Mouse (Mus musculus) spleen, adult 2 months (tissue): ENCODE data around the gene Sorcs1. TPM values are rescaled to one million over a fixed set of nuclear protein-coding genes. Genes with fewer than 3 reads are reported as not detected.

Source experiments
- DNase-seq, 2 experiments: peaks; one replicate each; pipeline versions ENCODE4 v3.0.0 to v3.0.0-alpha.2; 2012 to 2021; ENCODE audit warnings: low spot score in 2 of 2, low read depth in 1 of 2
- H3K27ac ChIP-seq: fragments of 200-500 bp; 2 replicates; pipeline ENCODE4 v1.5.1; 2012; ENCODE audit warnings: low read length, inconsistent platforms; ENCODE audit not compliant: insufficient read depth
- H3K27me3 ChIP-seq: fragments of 200-500 bp; 2 replicates; pipeline ENCODE4 v1.6.1; 2012; ENCODE audit warnings: mild to moderate bottlenecking, moderate library complexity, low read length, inconsistent platforms; ENCODE audit not compliant: control insufficient read depth, insufficient read depth
- H3K36me3 ChIP-seq: fragments of 200-500 bp; 2 replicates; pipeline ENCODE4 v1.6.1; 2012; ENCODE audit warnings: mild to moderate bottlenecking, low read length, inconsistent platforms; ENCODE audit not compliant: control insufficient read depth, insufficient read depth
- H3K4me1 ChIP-seq: fragments of 200-500 bp; 2 replicates; pipeline ENCODE4 v1.6.1; 2011; ENCODE audit warnings: inconsistent platforms; ENCODE audit not compliant: control insufficient read depth, insufficient read depth, insufficient read length
- H3K4me3 ChIP-seq: fragments of 200-500 bp; 2 replicates; pipeline ENCODE4 v1.5.1; 2011; ENCODE audit warnings: mild to moderate bottlenecking, inconsistent platforms; ENCODE audit not compliant: insufficient read depth, insufficient read length; ENCODE audit errors: extremely low read depth
- CTCF ChIP-seq: fragments of 200-500 bp; IDR thresholded peaks from 2 replicates; pipeline ENCODE4 v1.5.1; 2011; ENCODE audit warnings: mild to moderate bottlenecking, inconsistent platforms; ENCODE audit not compliant: insufficient read depth, insufficient read length, insufficient replicate concordance; ENCODE audit errors: extremely low read depth
- POLR2A ChIP-seq: fragments of 200-500 bp; IDR thresholded peaks from 2 replicates; pipeline ENCODE4 v1.6.1; 2011; ENCODE audit warnings: low read depth, low read length, inconsistent platforms
- WGBS: fragments of 180-500 bp; shearing (Covaris S2); methylation state at CpG from one replicate; pipeline ENCODE4 v1.1.7; 2018; 5-methylcytosine and 5-hydroxymethylcytosine counted together
- polyA plus RNA-seq: library from polyadenylated mRNA; depleted of rRNA; stranded (reverse); fragments of >200 nt; gene quantifications from 2 replicates; pipeline ENCODE4 v1.2.3, GENCODE M21; 2012

Sorcs1 gene
- polyA plus RNA-seq, 1 experiment, result 0.08 TPM

DNA sequence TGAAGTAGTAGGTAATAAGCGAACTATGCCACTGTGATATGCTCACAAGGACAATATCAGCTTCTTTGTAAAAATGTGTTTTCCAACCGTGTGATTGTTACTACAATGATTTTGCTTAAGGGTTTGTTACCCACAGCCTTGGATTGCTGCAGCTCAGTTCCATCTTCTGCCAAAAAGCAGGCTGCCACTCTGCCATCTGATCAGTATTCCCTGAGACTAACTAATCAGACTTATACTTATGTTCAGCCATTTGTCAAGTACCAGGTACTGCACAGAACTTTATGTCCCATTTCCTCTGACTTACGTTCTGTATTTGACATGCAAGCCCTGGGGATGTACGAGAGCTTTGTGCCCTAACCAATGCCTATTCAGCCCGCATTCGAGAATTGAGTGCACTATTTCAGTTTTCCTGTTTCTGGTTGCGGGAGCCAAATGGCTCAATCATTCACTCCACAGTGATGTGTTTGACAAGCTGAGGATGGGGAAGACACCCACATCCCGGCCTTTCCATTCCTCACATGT, 164.1 kb downstream of the Sorcs1 start:
- no peak for DNase-seq
- Histone ChIP-seq H3K4me3 (no peak overlapping the region), H3K4me1 (no peaks in the 10 kb centered on the region), H3K27ac (no peak overlapping the region), H3K27me3 (no peaks in the 10 kb centered on the region), H3K36me3 (no peaks in the 10 kb centered on the region)
- TF ChIP-seq POLR2A, result no peak
- no peak for TF ChIP-seq CTCF
- WGBS, result 77% methylated on average over 8 of the region's 8 CpGs

DNA sequence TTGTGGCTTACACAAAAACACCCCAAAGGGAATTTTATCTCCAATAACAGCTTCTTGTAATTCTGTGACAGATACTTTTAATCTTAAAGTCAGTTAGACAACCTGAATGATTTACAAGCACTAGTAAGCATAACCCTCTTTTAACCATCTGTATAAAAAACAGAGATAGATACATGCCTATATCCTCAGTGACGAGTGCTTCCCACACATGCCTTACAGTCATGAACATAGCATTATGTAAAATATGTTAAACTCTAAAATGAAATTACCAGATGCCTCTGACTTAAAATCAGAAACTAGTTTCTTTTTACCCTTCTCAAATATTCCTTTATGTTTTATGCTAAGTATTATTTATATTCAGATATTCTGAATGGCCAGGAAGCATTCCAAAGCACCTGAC, 175.6 kb downstream of the Sorcs1 start:
- no peak for DNase-seq
- no peaks in the 10 kb centered on the region for H3K4me1 ChIP-seq
- no peak overlapping the region for H3K4me3 ChIP-seq
- H3K27me3 ChIP-seq, result no peaks in the 10 kb centered on the region
- 76% methylated on average over 1 of the region's 1 CpGs for WGBS
- TF ChIP-seq POLR2A, result no peak
- TF ChIP-seq CTCF, result no peak
- no peaks in the 10 kb centered on the region for H3K36me3 ChIP-seq
- no peak overlapping the region for H3K27ac ChIP-seq

DNA sequence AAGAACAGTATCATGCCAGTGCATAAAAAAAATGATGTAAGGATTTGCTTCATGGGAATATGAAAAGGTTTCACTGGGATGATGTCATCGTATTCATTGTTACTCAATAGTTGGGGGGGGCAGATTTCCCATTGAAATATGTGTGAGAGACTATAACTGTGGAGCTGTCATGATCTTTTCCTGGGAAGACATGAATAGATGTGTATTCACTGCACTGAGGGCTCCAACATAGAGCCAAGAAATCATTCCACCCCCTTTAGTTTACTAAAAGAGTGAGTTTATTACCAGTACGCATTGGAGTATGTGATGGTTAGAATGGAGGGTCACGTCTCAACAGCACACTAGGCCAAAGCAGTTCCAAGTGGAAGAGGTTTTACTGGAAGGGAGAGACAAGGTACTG, 187.3 kb downstream of the Sorcs1 start:
- DNase-seq, result no peak
- H3K36me3 ChIP-seq, result no peaks in the 10 kb centered on the region
- H3K27me3 ChIP-seq, result no peaks in the 10 kb centered on the region
- H3K4me3 ChIP-seq, result no peak overlapping the region
- TF ChIP-seq POLR2A (no peak), CTCF (no peak)
- no peak overlapping the region for H3K27ac ChIP-seq
- WGBS, result 97% methylated on average over 3 of the region's 3 CpGs
- H3K4me1 ChIP-seq, result no peaks in the 10 kb centered on the region

DNA sequence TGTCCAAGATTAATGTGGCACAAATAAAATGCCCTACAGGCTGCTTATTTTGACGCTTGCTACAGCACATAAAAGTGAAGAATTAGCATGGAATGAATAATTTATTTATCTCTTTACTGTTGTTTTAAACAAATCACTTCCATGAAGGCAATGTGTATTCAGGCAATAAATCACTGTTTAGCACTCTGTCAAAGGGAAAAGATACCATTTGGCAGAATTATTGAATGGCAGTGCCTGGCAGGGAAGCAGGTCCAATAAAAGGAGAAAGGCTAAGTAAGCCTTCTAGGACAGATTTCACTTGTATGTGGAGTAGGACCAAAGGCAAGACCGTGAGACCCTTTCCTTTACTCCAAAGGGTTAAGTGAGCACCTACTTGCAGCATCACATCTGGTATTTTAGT, 187.7 kb downstream of the Sorcs1 start:
- no peak overlapping the region for H3K4me3 ChIP-seq
- no peaks in the 10 kb centered on the region for H3K27me3 ChIP-seq
- TF ChIP-seq CTCF (no peak), POLR2A (no peak)
- H3K4me1 ChIP-seq, result no peaks in the 10 kb centered on the region
- WGBS, result 73% methylated on average over 2 of the region's 2 CpGs
- no peaks in the 10 kb centered on the region for H3K36me3 ChIP-seq
- no peak for DNase-seq
- H3K27ac ChIP-seq, result no peak overlapping the region

DNA sequence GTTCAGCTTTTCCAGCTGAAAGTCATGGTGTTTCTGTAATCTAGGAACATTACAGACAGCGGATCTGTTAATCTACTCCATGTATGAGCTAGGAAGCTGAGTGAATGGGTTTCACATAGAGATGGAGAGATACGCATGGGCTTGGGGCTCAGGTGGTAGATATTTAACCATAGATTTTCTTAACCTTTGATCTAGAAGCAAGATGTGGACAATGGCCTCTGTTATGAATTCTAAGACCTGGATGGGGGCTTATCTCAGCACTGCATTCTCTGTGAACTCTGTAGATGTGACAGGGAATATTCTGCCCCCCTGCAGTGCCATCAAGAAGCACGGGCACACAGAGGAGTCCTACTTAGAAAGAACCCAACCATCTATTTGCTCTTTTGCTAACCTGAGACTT, 188.7 kb downstream of the Sorcs1 start:
- H3K4me3 ChIP-seq, result no peak overlapping the region
- H3K27ac ChIP-seq, result no peak overlapping the region
- no peak for DNase-seq
- H3K27me3 ChIP-seq, result no peaks in the 10 kb centered on the region
- H3K4me1 ChIP-seq, result no peaks in the 10 kb centered on the region
- TF ChIP-seq CTCF, result no peak
- no peak for TF ChIP-seq POLR2A
- 79% methylated on average over 3 of the region's 3 CpGs for WGBS
- no peaks in the 10 kb centered on the region for H3K36me3 ChIP-seq

DNA sequence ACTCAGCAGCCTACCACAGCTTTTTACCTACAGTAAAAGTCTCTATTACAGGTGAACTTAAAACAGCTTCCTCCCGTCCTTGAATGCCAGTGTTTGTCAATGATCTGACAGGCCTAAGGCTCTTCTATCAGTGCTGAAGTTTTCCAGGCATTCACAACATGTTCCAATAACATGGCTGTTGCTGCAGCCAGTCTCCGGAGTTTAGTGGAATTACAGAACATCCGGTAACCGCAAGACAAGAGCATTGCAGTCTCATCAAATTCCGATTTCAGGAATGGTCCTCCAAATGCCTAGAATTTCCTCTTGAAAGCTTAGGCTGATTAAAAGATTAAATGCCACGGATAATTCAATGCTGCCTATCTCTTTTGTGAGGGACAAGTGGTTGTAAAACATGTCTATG, 190.0 kb downstream of the Sorcs1 start:
- no peaks in the 10 kb centered on the region for H3K4me1 ChIP-seq
- 73% methylated on average over 6 of the region's 6 CpGs for WGBS
- H3K4me3 ChIP-seq, result no peak overlapping the region
- no peak for TF ChIP-seq POLR2A
- TF ChIP-seq CTCF, result no peak
- no peaks in the 10 kb centered on the region for H3K27me3 ChIP-seq
- DNase-seq, result no peak
- no peaks in the 10 kb centered on the region for H3K36me3 ChIP-seq
- no peak overlapping the region for H3K27ac ChIP-seq

DNA sequence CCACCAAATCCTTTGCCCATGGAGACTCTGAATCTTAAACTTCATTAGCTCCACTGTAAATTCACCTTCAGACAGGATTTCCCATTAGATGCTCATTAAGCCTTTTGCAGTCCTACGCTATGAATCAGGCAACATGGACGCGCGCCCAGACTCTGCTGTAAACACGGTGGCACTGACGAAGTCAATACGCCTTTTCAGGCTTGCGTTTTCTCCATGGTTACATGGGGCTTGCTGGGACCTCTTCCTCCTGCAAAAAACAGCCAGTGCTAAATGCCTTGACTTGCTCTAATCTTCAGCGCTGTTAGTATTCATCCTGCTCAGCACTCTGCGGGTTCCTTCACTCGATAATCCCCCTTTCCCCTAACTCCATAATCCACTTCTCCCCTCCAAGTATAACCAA, 190.7 kb downstream of the Sorcs1 start:
- WGBS, result 47% methylated on average over 11 of the region's 11 CpGs

More for the DNA sequence above, 190.7 kb downstream of the Sorcs1 start:
- TF ChIP-seq CTCF, result no peak
- DNase-seq, result no peak
- Histone ChIP-seq H3K4me1 (no peaks in the 10 kb centered on the region), H3K36me3 (no peaks in the 10 kb centered on the region), H3K4me3 (no peak overlapping the region), H3K27me3 (no peaks in the 10 kb centered on the region), H3K27ac (no peak overlapping the region)
